Mouse (Mus musculus) cortical plate, adult 2 months (tissue): ENCODE results near the gene Acot8.

ENCODE experiments used
- CTCF ChIP-seq: fragments of 200-500 bp; IDR thresholded peaks from 2 replicates; pipeline ENCODE4 v1.5.1; 2011; ENCODE audit warnings: mild to moderate bottlenecking, control low read depth, low read length; ENCODE audit not compliant: insufficient read depth; ENCODE audit errors: extremely low read depth
- POLR2A ChIP-seq: fragments of 200-500 bp; IDR thresholded peaks from 2 replicates; pipeline ENCODE4 v1.6.1; 2011; ENCODE audit warnings: mild to moderate bottlenecking, low read length, control low read depth; ENCODE audit not compliant: insufficient read depth; ENCODE audit errors: extremely low read depth

DNA sequence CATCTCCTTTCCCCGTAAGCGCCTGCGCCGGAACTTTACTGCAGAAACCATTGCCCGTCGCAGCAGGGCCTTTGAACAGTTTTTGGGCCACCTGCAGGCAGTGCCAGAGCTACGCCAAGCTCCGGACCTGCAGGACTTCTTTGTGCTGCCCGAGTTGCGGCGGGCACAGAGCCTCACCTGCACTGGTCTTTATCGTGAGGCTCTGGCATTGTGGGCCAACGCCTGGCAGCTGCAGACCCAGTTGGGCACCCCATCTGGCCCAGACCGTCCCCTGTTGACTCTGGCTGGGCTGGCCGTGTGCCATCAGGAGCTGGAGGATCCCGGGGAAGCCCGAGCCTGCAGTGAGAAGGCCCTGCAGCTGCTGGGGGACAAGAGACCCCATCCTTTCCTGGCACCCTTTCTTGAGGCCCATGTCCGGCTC, 12.8 kb downstream of the Acot8 start:
- TF ChIP-seq POLR2A (no peak), CTCF (no peak)
